In the genomic region with DNA sequence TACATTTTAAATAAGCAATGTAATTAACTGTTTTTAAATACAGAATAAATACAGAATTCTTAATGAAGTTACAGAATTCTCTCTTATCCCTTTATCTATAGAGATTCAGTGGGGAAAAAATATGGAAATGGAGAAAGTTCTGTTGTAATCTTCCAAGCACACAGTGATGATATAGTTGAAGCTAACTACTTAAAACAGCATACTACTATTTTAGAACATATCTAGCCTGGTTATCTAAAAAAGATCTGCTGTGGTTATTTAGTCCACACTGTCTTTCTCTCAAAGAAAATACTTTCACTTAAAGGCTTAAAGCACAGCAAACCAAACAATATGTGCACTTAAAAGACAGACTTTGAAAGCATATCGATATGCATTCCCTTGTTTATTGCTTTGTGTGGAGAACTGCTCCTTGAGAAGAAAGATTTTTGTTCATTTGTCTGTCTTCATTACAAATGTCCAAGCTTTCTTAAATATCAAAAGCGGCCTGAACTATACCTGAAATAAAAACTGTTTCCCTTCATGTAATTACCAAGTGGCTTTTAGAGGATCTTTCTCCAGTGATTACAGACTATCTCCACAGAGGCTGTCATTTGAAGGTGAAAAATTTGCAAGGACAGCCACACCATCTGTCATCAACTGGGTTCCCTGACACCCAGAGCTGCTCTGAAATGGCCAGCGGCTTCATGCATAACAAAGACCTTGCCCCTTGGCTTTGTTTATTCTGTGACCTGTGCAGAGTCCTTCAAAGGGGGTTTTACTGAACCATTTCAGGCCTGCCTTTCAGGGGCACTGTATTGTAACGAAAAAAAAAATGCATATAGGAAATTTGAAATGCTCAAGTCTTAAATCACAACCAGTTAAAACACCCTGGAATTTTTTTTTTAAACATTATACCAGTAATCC, we compare ENCODE assay signal across 9 mouse cellular contexts.
DNase-seq lines count a peak whose midpoint lies in the region; ATAC-seq and TF ChIP-seq lines count a peak whose summit lies in the region.
"Had no signal": no experiment of that assay in that cellular context is flagged by ENCODE, and none has a peak within 500 bp of the region (broad histone marks: within the 10 kb centered on the region; RNA-seq: fewer than 3 reads in every experiment).

No protein-coding gene starts in this region.

- TF ChIP-seq EP300 in lung, postnatal 0 days (IDR thresholded peaks at IDR 0.05), result no peak

- H3K27me3 ChIP-seq in forebrain, embryonic 11.5 days (ENCODE audit: control insufficient read depth, insufficient read depth, low read length), result no peaks in the 10 kb centered on the region
- no peaks in the 10 kb centered on the region for H3K27me3 ChIP-seq in midbrain, embryonic 12.5 days
- H3K27me3 ChIP-seq in lung, postnatal 0 days (replicated peaks; ENCODE audit: insufficient read depth, low read length), result no peaks in the 10 kb centered on the region
- H3K27me3 ChIP-seq: lung, embryonic 15.5 days had no signal

- WGBS in forebrain, embryonic 11.5 days, result 16% methylated on average over 4 of the region's 4 CpGs
- 8% methylated on average over 4 of the region's 4 CpGs for WGBS in midbrain, embryonic 12.5 days
- whole genome bisulfite sequencing in lung, postnatal 0 days, result 27% methylated on average over 4 of the region's 4 CpGs

- no peak overlapping the region for H3K4me3 ChIP-seq in forebrain, embryonic 11.5 days (ENCODE audit: low read depth, low read length)
- no peak overlapping the region for H3K4me3 ChIP-seq in midbrain, embryonic 12.5 days
- H3K4me3 ChIP-seq in lung, postnatal 0 days (ENCODE audit: low read depth, low read length), result no peak overlapping the region
- H3K4me3 ChIP-seq: lung, embryonic 15.5 days had no signal

- peak; percentile 47 for DNase-seq in R1 (ENCODE audit: low read depth, low spot score)
- DNase-seq in cerebellum, adult 18-20 months, result peak; percentile 6 to 11
- DNase-seq in forebrain, embryonic 11.5 days (ENCODE audit: low spot score), result peak; percentile 57
- DNase-seq in kidney, adult 18-20 months, result no peak
- no peak for DNase-seq in kidney, adult 8-10 months
- no peak for DNase-seq in spleen, adult 18-20 months
- no peak for DNase-seq in lung, postnatal 0 days (ENCODE audit: low spot score)

- no peaks in the 10 kb centered on the region for H3K4me1 ChIP-seq in forebrain, embryonic 11.5 days (replicated peaks; ENCODE audit: control insufficient read depth, insufficient read depth, low read length)
- peaks cover 6% of the 10 kb centered on the region; the same call in 1 of the 2 replicates for H3K4me1 ChIP-seq in midbrain, embryonic 12.5 days
- H3K4me1 ChIP-seq in lung, postnatal 0 days (ENCODE audit: insufficient read depth, low read depth, low read length), result no peaks in the 10 kb centered on the region
- H3K4me1 ChIP-seq: lung, embryonic 15.5 days had no signal

- no peaks in the 10 kb centered on the region for H3K36me3 ChIP-seq in forebrain, embryonic 11.5 days (ENCODE audit: control insufficient read depth, insufficient read depth, low read length)
- no peaks in the 10 kb centered on the region for H3K36me3 ChIP-seq in midbrain, embryonic 12.5 days
- no peaks in the 10 kb centered on the region for H3K36me3 ChIP-seq in lung, postnatal 0 days (ENCODE audit: insufficient read depth, low read length)
- H3K36me3 ChIP-seq: lung, embryonic 15.5 days had no signal

- TF ChIP-seq CTCF in lung, postnatal 0 days (IDR thresholded peaks at IDR 0.05), result no peak

- no peak overlapping the region for H3K9ac ChIP-seq in forebrain, embryonic 11.5 days (ENCODE audit: low read length)
- no peak overlapping the region for H3K9ac ChIP-seq in midbrain, embryonic 12.5 days (replicated peaks)
- no peak overlapping the region for H3K9ac ChIP-seq in lung, postnatal 0 days (replicated peaks; ENCODE audit: low read depth)
- H3K9ac ChIP-seq: lung, embryonic 15.5 days had no signal

- H3K4me2 ChIP-seq in forebrain, embryonic 11.5 days (ENCODE audit: low read depth, low read length, severe bottlenecking), result no peak overlapping the region
- H3K4me2 ChIP-seq in midbrain, embryonic 12.5 days (replicated peaks), result no peak overlapping the region
- no peak overlapping the region for H3K4me2 ChIP-seq in lung, postnatal 0 days (replicated peaks; ENCODE audit: low read depth, low read length)
- H3K4me2 ChIP-seq: lung, embryonic 15.5 days had no signal

- no peak overlapping the region for H3K27ac ChIP-seq in forebrain, embryonic 11.5 days (ENCODE audit: low read depth, low read length)
- H3K27ac ChIP-seq in midbrain, embryonic 12.5 days (replicated peaks), result peak overlapping the region; percentile 79
- no peak overlapping the region for H3K27ac ChIP-seq in lung, postnatal 0 days (ENCODE audit: low read length)
- H3K27ac ChIP-seq: lung, embryonic 15.5 days had no signal

- H3K9me3 ChIP-seq in forebrain, embryonic 11.5 days (ENCODE audit: control insufficient read depth, low read length), result no peaks in the 10 kb centered on the region
- H3K9me3 ChIP-seq in midbrain, embryonic 12.5 days, result no peaks in the 10 kb centered on the region
- no peaks in the 10 kb centered on the region for H3K9me3 ChIP-seq in lung, postnatal 0 days (ENCODE audit: low read length)
- H3K9me3 ChIP-seq: lung, embryonic 15.5 days had no signal

- peak; percentile 92 for ATAC-seq in forebrain, embryonic 11.5 days (replicated peaks; ENCODE audit: low FRiP score)
- ATAC-seq in midbrain, embryonic 12.5 days (ENCODE audit: low FRiP score, low read depth), result peak; percentile 98
- no peak for ATAC-seq in lung, postnatal 0 days

Comparison
In these comparisons a context has a peak if more than half of its experiments do, and no peak if none do; other contexts are left out.
1. DNase-seq: peak in R1 (single experiment), cerebellum, adult 18-20 months (2 of 2) and forebrain, embryonic 11.5 days (single experiment); none in kidney, adult 18-20 months (single experiment), kidney, adult 8-10 months (0 of 2), spleen, adult 18-20 months (0 of 2) and lung, postnatal 0 days (single experiment).